Mouse (Mus musculus): ENCODE data around the gene Fn1. TPM values are rescaled to one million over a fixed set of nuclear protein-coding genes. Genes with fewer than 3 reads are reported as not detected.

The Fn1 gene
- total and polyA plus RNA-seq, 2 experiments from 2014 or later = 25.9 to 71.1 TPM

DNA sequence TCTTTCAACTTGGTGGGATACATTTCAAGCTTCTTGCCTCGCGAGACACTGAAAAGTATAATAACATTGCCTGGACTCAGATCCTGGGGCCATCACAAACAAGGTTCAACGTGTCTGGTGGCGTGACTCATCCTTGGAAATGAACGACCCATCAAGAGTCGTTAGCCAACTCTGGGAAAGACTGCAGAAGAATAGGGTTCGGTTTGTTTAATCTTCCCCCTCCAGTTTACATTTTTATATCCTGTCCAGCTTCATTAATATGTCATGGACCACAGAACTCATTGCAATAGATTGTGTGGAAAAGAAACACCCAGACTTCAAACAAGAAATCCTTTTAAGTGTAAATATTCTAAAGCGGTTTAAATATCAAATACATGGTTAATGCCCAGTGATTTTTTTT is 22.8 kb downstream of the Fn1 start:
- 88% methylated on average over 8 of the region's 8 CpGs for whole genome bisulfite sequencing
- 0 out of 2 replicates have a peak, but pooled peaks cover 3% of the 10 kb centered on the region for H3K36me3 ChIP-seq (ENCODE audit: insufficient read depth, low read length)
- no peak overlapping the region for H3K27ac ChIP-seq (ENCODE audit: low read depth, low read length)
- no peaks in the 10 kb centered on the region for H3K4me1 ChIP-seq (ENCODE audit: insufficient read depth, low read length)
- H3K9me3 ChIP-seq (ENCODE audit: low read length) = no peaks in the 10 kb centered on the region
- H3K9ac ChIP-seq (replicated peaks; ENCODE audit: low read length, poor library complexity, severe bottlenecking) = no peak overlapping the region
- no peak for ATAC-seq (ENCODE audit: low FRiP score)
- no peak overlapping the region for H3K4me3 ChIP-seq (ENCODE audit: low read depth, low read length)
- H3K27me3 ChIP-seq (ENCODE audit: insufficient read depth, low read length) = no peaks in the 10 kb centered on the region
- DNase-seq (ENCODE audit: low spot score) = no peak
- TF ChIP-seq CTCF (IDR thresholded peaks at IDR 0.05) = no peak
- no peak overlapping the region for H3K4me2 ChIP-seq (ENCODE audit: low read depth, low read length, poor library complexity, severe bottlenecking)

DNA sequence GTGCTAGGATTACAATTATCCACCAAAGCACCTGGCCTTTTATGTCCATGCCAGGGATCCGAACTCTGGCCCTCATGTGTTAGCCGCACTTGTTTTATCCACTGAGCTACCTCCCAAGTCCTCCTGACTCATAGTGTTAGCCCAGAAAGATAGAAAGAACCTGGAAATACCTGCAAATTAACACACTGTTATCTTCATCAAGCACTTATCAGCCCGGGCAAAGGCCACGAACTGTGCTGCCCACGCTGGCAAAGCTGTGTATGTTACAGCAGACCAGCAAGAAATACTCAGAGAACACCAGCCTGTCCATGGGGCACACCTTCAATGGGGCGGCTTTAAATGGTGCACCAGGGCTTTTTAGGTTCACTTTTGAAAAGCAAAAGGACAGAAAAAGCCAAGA is 29.4 kb downstream of the Fn1 start:
- Histone ChIP-seq H3K27ac (ENCODE audit: low read depth, low read length) (no peak overlapping the region), H3K4me3 (ENCODE audit: low read depth, low read length) (no peak overlapping the region), H3K36me3 (ENCODE audit: insufficient read depth, low read length) (0 out of 2 replicates have a peak, but pooled peaks cover 3% of the 10 kb centered on the region), H3K4me1 (ENCODE audit: insufficient read depth, low read length) (no peaks in the 10 kb centered on the region), H3K27me3 (ENCODE audit: insufficient read depth, low read length) (no peaks in the 10 kb centered on the region), H3K4me2 (ENCODE audit: low read depth, low read length, poor library complexity, severe bottlenecking) (no peak overlapping the region), H3K9ac (replicated peaks; ENCODE audit: low read length, poor library complexity, severe bottlenecking) (no peak overlapping the region), H3K9me3 (ENCODE audit: low read length) (no peaks in the 10 kb centered on the region)
- 97% methylated on average over 6 of the region's 6 CpGs for WGBS
- ATAC-seq (ENCODE audit: low FRiP score) (no peak), DNase-seq (ENCODE audit: low spot score) (no peak)
- TF ChIP-seq CTCF (IDR thresholded peaks at IDR 0.05) = no peak

DNA sequence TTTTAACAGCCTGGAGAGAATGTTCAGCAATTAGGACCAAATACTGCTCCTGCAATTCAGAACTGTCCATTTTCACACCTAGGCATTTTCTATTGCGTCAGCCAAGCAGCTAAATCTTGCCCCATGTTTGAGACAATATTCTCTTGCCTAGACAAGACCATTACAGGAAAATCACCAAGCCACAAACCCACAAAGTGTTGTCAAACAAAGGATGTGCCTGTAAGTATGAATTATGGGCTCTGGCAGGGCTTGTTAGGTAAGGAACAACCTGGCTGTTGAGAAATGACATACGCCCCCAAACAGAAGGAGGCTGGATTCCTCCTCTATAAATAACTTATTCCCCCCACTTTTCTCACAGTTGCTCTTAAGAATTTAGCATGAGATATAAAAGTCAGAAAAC is 31.5 kb downstream of the Fn1 start:
- Histone ChIP-seq H3K9ac (replicated peaks; ENCODE audit: low read length, poor library complexity, severe bottlenecking) (no peak overlapping the region), H3K4me2 (ENCODE audit: low read depth, low read length, poor library complexity, severe bottlenecking) (no peak overlapping the region), H3K27me3 (ENCODE audit: insufficient read depth, low read length) (no peaks in the 10 kb centered on the region), H3K4me3 (ENCODE audit: low read depth, low read length) (no peak overlapping the region), H3K36me3 (ENCODE audit: insufficient read depth, low read length) (no peaks in the 10 kb centered on the region), H3K27ac (ENCODE audit: low read depth, low read length) (no peak overlapping the region), H3K9me3 (ENCODE audit: low read length) (no peaks in the 10 kb centered on the region), H3K4me1 (ENCODE audit: insufficient read depth, low read length) (no peaks in the 10 kb centered on the region)
- no peak for DNase-seq (ENCODE audit: low spot score)
- WGBS = 94% methylated on average over 2 of the region's 2 CpGs
- no peak for TF ChIP-seq CTCF (IDR thresholded peaks at IDR 0.05)
- no peak for ATAC-seq (ENCODE audit: low FRiP score)

DNA sequence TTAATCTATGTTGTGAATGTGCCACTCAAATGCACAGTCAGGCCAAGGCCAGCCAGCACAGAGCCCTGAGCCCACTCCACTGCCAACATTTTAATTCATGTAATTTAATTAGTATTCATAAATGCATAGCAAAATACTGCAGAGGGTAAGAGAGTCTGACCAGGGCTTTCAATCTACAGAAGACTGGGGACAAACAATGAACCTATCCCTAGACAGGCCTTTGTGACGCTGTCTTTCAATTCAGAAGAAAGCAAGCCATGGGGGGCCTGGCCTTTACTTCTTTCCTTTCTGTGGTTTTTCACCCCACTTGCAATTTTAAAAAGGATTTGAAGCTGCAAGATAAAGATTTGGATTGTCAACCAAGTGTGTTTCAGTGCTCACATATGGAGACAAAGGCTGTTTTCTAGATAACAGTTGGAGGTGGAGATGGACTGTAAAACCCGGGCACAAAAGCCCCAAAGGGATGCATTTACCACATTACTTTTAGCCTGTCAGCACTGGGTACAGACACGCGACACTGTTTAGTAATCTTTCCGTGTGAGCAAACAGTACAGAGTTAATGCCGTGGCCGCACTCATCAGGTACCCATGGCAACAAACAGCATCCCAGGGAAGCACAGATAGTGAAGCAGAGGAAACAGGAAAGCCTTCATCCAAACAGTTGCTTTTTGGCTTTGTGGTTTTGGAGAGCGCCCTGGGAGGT is 38.3 kb downstream of the Fn1 start:
- no peaks in the 10 kb centered on the region for H3K9me3 ChIP-seq (ENCODE audit: low read length)
- peak; percentile 76 for DNase-seq (ENCODE audit: low spot score)
- no peak overlapping the region for H3K4me3 ChIP-seq (ENCODE audit: low read depth, low read length)
- 0 out of 2 replicates have a peak overlapping the region, but pooled peaks have one; percentile 48 for H3K27ac ChIP-seq (ENCODE audit: low read depth, low read length)
- TF ChIP-seq CTCF (IDR thresholded peaks at IDR 0.05) = no peak
- no peaks in the 10 kb centered on the region for H3K27me3 ChIP-seq (ENCODE audit: insufficient read depth, low read length)
- ATAC-seq (ENCODE audit: low FRiP score) = peak; percentile 92
- H3K9ac ChIP-seq (replicated peaks; ENCODE audit: low read length, poor library complexity, severe bottlenecking) = no peak overlapping the region
- peak overlapping the region; percentile 22; the same call in 1 of the 2 replicates for H3K4me2 ChIP-seq (ENCODE audit: low read depth, low read length, poor library complexity, severe bottlenecking)
- no peaks in the 10 kb centered on the region for H3K36me3 ChIP-seq (ENCODE audit: insufficient read depth, low read length)
- WGBS = 15% methylated on average over 8 of the region's 8 CpGs
- no peaks in the 10 kb centered on the region for H3K4me1 ChIP-seq (ENCODE audit: insufficient read depth, low read length)

DNA sequence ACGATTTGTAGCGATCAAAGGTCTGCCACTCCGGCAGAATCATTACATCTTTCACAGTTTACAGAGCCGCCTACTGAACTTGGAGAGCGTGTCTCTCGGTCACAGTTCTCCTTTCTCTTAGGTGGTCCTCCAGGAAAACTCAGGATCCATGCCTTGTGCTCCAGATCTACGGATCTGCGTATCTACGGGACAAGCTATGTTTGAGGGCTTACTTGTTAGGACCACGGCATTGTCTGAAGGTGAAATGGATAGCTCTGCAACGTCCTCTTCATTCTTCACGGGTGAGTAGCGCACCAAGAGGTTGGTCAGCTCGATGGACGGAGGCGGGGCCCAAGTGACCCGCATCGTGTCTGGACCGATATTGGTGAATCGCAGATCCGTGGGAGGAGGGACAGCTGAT is 40.7 kb downstream of the Fn1 start:
- 96% methylated on average over 21 of the region's 21 CpGs for WGBS
- H3K27me3 ChIP-seq (ENCODE audit: insufficient read depth, low read length) = no peaks in the 10 kb centered on the region
- no peaks in the 10 kb centered on the region for H3K4me1 ChIP-seq (ENCODE audit: insufficient read depth, low read length)

DNA sequence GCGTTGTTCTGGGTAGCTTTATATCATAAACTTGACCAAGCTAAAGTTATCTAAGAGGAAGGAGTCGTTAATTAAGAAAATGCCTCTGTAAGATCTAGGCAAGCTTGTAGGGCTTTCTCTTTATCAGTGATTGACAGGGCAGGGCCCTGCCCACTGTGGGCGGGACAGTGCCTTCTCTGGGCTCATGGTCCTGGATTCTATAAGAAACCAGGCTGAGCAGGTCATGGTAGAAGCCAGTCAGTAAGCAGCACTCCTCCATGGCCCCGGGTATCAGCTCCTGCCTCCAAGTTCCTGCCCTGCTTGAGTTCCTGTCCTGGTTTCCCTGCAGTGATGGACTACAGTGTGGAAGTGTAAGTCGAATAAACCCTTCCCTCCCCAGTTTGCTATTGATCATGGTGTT is 43.1 kb downstream of the Fn1 start:
- Histone ChIP-seq H3K27me3 (ENCODE audit: insufficient read depth, low read length) (no peaks in the 10 kb centered on the region), H3K36me3 (ENCODE audit: insufficient read depth, low read length) (no peaks in the 10 kb centered on the region), H3K4me2 (ENCODE audit: low read depth, low read length, poor library complexity, severe bottlenecking) (no peak overlapping the region), H3K27ac (ENCODE audit: low read depth, low read length) (no peak overlapping the region), H3K9ac (replicated peaks; ENCODE audit: low read length, poor library complexity, severe bottlenecking) (no peak overlapping the region), H3K9me3 (ENCODE audit: low read length) (no peaks in the 10 kb centered on the region), H3K4me1 (ENCODE audit: insufficient read depth, low read length) (no peaks in the 10 kb centered on the region), H3K4me3 (ENCODE audit: low read depth, low read length) (no peak overlapping the region)
- TF ChIP-seq CTCF (IDR thresholded peaks at IDR 0.05) = no peak
- 97% methylated on average over 5 of the region's 5 CpGs for WGBS
- ATAC-seq (ENCODE audit: low FRiP score) = no peak
- no peak for DNase-seq (ENCODE audit: low spot score)

More for the DNA sequence above, 40.7 kb downstream of the Fn1 start:
- no peaks in the 10 kb centered on the region for H3K9me3 ChIP-seq (ENCODE audit: low read length)
- H3K27ac ChIP-seq (ENCODE audit: low read depth, low read length) = no peak overlapping the region
- no peak for DNase-seq (ENCODE audit: low spot score)
- no peaks in the 10 kb centered on the region for H3K36me3 ChIP-seq (ENCODE audit: insufficient read depth, low read length)
- H3K4me3 ChIP-seq (ENCODE audit: low read depth, low read length) = no peak overlapping the region
- ATAC-seq (ENCODE audit: low FRiP score) = no peak
- H3K4me2 ChIP-seq (ENCODE audit: low read depth, low read length, poor library complexity, severe bottlenecking) = no peak overlapping the region
- H3K9ac ChIP-seq (replicated peaks; ENCODE audit: low read length, poor library complexity, severe bottlenecking) = no peak overlapping the region
- no peak for TF ChIP-seq CTCF (IDR thresholded peaks at IDR 0.05)
